Mouse (Mus musculus) telencephalon, adult 2 months (tissue): ENCODE measurements around the gene Tas1r1.

Experiments
- DNase-seq: peaks from one replicate; pipeline ENCODE4 v3.0.0-alpha.2; 2011; ENCODE audit warnings: low read depth, low spot score

The Tas1r1 gene

GRCm38 (mm10) chr4:152038225-152038984, at the start of gene Tas1r1:
Gene Tas1r1 (minus strand): TSS chr4:152038568.
- DNase-seq: no peak

GRCm38 (mm10) chr4:152088133-152088532, 49.8 kb upstream of the Tas1r1 start:
- DNase-seq: no peak

GRCm38 (mm10) chr4:152087211-152088081, 49.1 kb upstream of the Tas1r1 start:
- DNase-seq: no peak

- DNase-seq: no peak
These were observed 48.3 kb upstream of the Tas1r1 start for GRCm38 (mm10) chr4:152086505-152087210.

GRCm38 (mm10) chr4:152084616-152085015, 46.2 kb upstream of the Tas1r1 start:
- no peak for DNase-seq

GRCm38 (mm10) chr4:152083611-152084220, 45.3 kb upstream of the Tas1r1 start:
- no peak for DNase-seq

GRCm38 (mm10) chr4:152079931-152080330, 41.6 kb upstream of the Tas1r1 start:
- DNase-seq: no peak

GRCm38 (mm10) chr4:152079261-152079660, 40.9 kb upstream of the Tas1r1 start:
- DNase-seq: no peak

- DNase-seq: no peak
These were observed 39.8 kb upstream of the Tas1r1 start for GRCm38 (mm10) chr4:152078105-152078530.

GRCm38 (mm10) chr4:152077191-152077590, 38.8 kb upstream of the Tas1r1 start:
- no peak for DNase-seq

GRCm38 (mm10) chr4:152074548-152074947, 36.2 kb upstream of the Tas1r1 start:
- DNase-seq: no peak

GRCm38 (mm10) chr4:152073715-152074114, 35.3 kb upstream of the Tas1r1 start:
- DNase-seq: no peak

- no peak for DNase-seq
These were observed 34.3 kb upstream of the Tas1r1 start for GRCm38 (mm10) chr4:152072655-152073054.

- DNase-seq: no peak
These were observed 33.8 kb upstream of the Tas1r1 start, which contains the start of gene Plekhg5 for GRCm38 (mm10) chr4:152072121-152072601. Gene Plekhg5 (plus strand): TSS chr4:152072498.

GRCm38 (mm10) chr4:152070494-152071396, 32.4 kb upstream of the Tas1r1 start:
- no peak for DNase-seq

GRCm38 (mm10) chr4:152069245-152069644, 30.9 kb upstream of the Tas1r1 start:
- no peak for DNase-seq

GRCm38 (mm10) chr4:152068166-152068724, 29.9 kb upstream of the Tas1r1 start:
- DNase-seq: no peak

- no peak for DNase-seq
These were observed 28.9 kb upstream of the Tas1r1 start for GRCm38 (mm10) chr4:152067280-152067679.

GRCm38 (mm10) chr4:152062390-152063110, 24.2 kb upstream of the Tas1r1 start:
- DNase-seq: no peak
